Mouse (Mus musculus) heart, adult 18-20 months (tissue): ENCODE results near the gene Rnf133. TPM values are rescaled to one million over a fixed set of nuclear protein-coding genes. Genes with fewer than 3 reads are reported as not detected.
A peak's percentile ranks its signal among the peaks of the same experiment; 100 is the strongest.

Source experiments
- DNase-seq, 2 experiments: peaks; one replicate each; pipeline ENCODE4 v3.0.0; 2021 to 2022; ENCODE audit warnings: mixed read lengths in 1 of 2
- long read RNA-seq, 2 experiments: library from polyadenylated mRNA; stranded (forward); transcript quantifications; one replicate each; pipeline ENCODE4 v2.0.0; 2021
- total RNA-seq, 2 experiments: library from RNA; stranded (reverse); gene quantifications; 2 replicates each; pipeline ENCODE4 v1.2.3; 2021

The Rnf133 gene
- not detected for total RNA-seq
- long read RNA-seq, experiment 1 = 0 reads
- long read RNA-seq, experiment 2 = 0 reads

GRCm38 (mm10) chr6:23650205-23650604, at the start of gene Rnf133:
Gene Rnf133, minus strand, starts transcription at chr6:23650305.
- no peak for DNase-seq

- no peak for DNase-seq
These were observed 28.1 kb upstream of the Rnf133 start for GRCm38 (mm10) chr6:23678172-23678571.

GRCm38 (mm10) chr6:23655036-23655435, 4.9 kb upstream of the Rnf133 start, which contains the start of gene Rnf148:
Gene Rnf148, minus strand, starts transcription at chr6:23655136.
- no peak for DNase-seq

GRCm38 (mm10) chr6:23648732-23649131, 1.4 kb downstream of the Rnf133 start:
- DNase-seq = no peak

GRCm38 (mm10) chr6:23647627-23648247, 2.4 kb downstream of the Rnf133 start:
- peak; percentile 43 to 56 for DNase-seq

- no peak for DNase-seq
These were observed 13.0 kb downstream of the Rnf133 start for GRCm38 (mm10) chr6:23637081-23637480.

- no peak for DNase-seq
These were observed 14.9 kb downstream of the Rnf133 start for GRCm38 (mm10) chr6:23635208-23635607.

GRCm38 (mm10) chr6:23634016-23634415, 16.1 kb downstream of the Rnf133 start:
- DNase-seq = no peak

- no peak for DNase-seq
These were observed 19.6 kb downstream of the Rnf133 start for GRCm38 (mm10) chr6:23630465-23630864.

Other genes with a start within 250 kb of the Rnf133 start
- not detected for gene Rnf148, start 4.8 kb upstream of the Rnf133 start, total RNA-seq
- 1 to 10 TPM; 1.9 to 2.1 TPM for gene Cadps2, start 189.1 kb upstream of the Rnf133 start, total RNA-seq